Mouse (Mus musculus): ENCODE results near the gene Clptm1. TPM values are rescaled to one million over a fixed set of nuclear protein-coding genes. Genes with fewer than 3 reads are reported as not detected.
A peak's percentile ranks its signal among the peaks of the same experiment; 100 is the strongest.

Clptm1 gene
- polyA plus RNA-seq, 1 experiment: 95.7 TPM

- TF ChIP-seq MAX (IDR thresholded peaks at IDR 0.05) (peak; percentile 12), MYOD1 (IDR thresholded peaks at IDR 0.05; ENCODE audit: control insufficient read depth, insufficient read length, low read depth) (no peak), CEBPB (IDR thresholded peaks at IDR 0.05; ENCODE audit: low read depth) (no peak), CTCF (IDR thresholded peaks at IDR 0.05; ENCODE audit: control insufficient read depth, insufficient read depth, insufficient read length) (no peak)
- Histone ChIP-seq H3ac (ENCODE audit: control insufficient read depth, insufficient read length, low read depth) (peak within 1 kb of the TSS; percentile 92), H3K36me3 (ENCODE audit: control insufficient read depth, insufficient read depth) (peaks cover 12% of the 10 kb centered on the region), H3K4me3 (ENCODE audit: insufficient read depth, poor library complexity, severe bottlenecking) (peak within 1 kb of the TSS; percentile 92), H3K27me3 (ENCODE audit: control insufficient read depth, insufficient read depth, insufficient read length) (no peaks in the 10 kb centered on the region), H3K79me3 (ENCODE audit: low read depth) (peaks cover 21% of the 10 kb centered on the region), H3K79me2 (ENCODE audit: control insufficient read depth, insufficient read depth) (peaks cover 36% of the 10 kb centered on the region)
Measured at GRCm38 (mm10) chr7:19603849-19604605, 60.8 kb downstream of the Clptm1 start, which contains the start of gene Clasrp. TSS of gene Clasrp (minus strand) at chr7:19604486.

- H3K4me3 ChIP-seq (ENCODE audit: insufficient read depth, poor library complexity, severe bottlenecking): no peak overlapping the region
- peak overlapping the region; percentile 22 for H3ac ChIP-seq (ENCODE audit: control insufficient read depth, insufficient read length, low read depth)
- peaks cover 21% of the 10 kb centered on the region for H3K79me3 ChIP-seq (ENCODE audit: low read depth)
- TF ChIP-seq CEBPB (IDR thresholded peaks at IDR 0.05; ENCODE audit: low read depth): no peak
- TF ChIP-seq FOSL1 (IDR thresholded peaks at IDR 0.05; ENCODE audit: insufficient read depth, low read length, poor library complexity, severe bottlenecking): no peak
- TF ChIP-seq CTCF (IDR thresholded peaks at IDR 0.05; ENCODE audit: control insufficient read depth, insufficient read depth, insufficient read length): no peak
- TF ChIP-seq MYOD1 (IDR thresholded peaks at IDR 0.05; ENCODE audit: control insufficient read depth, insufficient read length, low read depth): no peak
- no peak for TF ChIP-seq MYOG (IDR thresholded peaks at IDR 0.05; ENCODE audit: control insufficient read depth, extremely low read depth, insufficient read length)
- no peak for TF ChIP-seq USF1 (IDR thresholded peaks at IDR 0.05; ENCODE audit: low read depth)
- TF ChIP-seq MAX (IDR thresholded peaks at IDR 0.05): no peak
- H3K79me2 ChIP-seq (ENCODE audit: control insufficient read depth, insufficient read depth): peaks cover 41% of the 10 kb centered on the region
- H3K27me3 ChIP-seq (ENCODE audit: control insufficient read depth, insufficient read depth, insufficient read length): no peaks in the 10 kb centered on the region
- H3K36me3 ChIP-seq (ENCODE audit: control insufficient read depth, insufficient read depth): peaks cover 12% of the 10 kb centered on the region
Measured at GRCm38 (mm10) chr7:19603055-19603454, 61.8 kb downstream of the Clptm1 start.

GRCm38 (mm10) chr7:19600562-19600961 lies 64.3 kb downstream of the Clptm1 start:
- H3K79me3 ChIP-seq (ENCODE audit: low read depth): peaks cover 21% of the 10 kb centered on the region
- H3K36me3 ChIP-seq (ENCODE audit: control insufficient read depth, insufficient read depth): peaks cover 12% of the 10 kb centered on the region
- no peak overlapping the region for H3ac ChIP-seq (ENCODE audit: control insufficient read depth, insufficient read length, low read depth)
- H3K79me2 ChIP-seq (ENCODE audit: control insufficient read depth, insufficient read depth): peaks cover 55% of the 10 kb centered on the region
- TF ChIP-seq USF1 (IDR thresholded peaks at IDR 0.05; ENCODE audit: low read depth) (no peak), CTCF (IDR thresholded peaks at IDR 0.05; ENCODE audit: control insufficient read depth, insufficient read depth, insufficient read length) (no peak), MAX (IDR thresholded peaks at IDR 0.05) (no peak), FOSL1 (IDR thresholded peaks at IDR 0.05; ENCODE audit: insufficient read depth, low read length, poor library complexity, severe bottlenecking) (no peak), CEBPB (IDR thresholded peaks at IDR 0.05; ENCODE audit: low read depth) (no peak), MYOG (IDR thresholded peaks at IDR 0.05; ENCODE audit: control insufficient read depth, extremely low read depth, insufficient read length) (no peak), MYOD1 (IDR thresholded peaks at IDR 0.05; ENCODE audit: control insufficient read depth, insufficient read length, low read depth) (no peak)
- H3K4me3 ChIP-seq (ENCODE audit: insufficient read depth, poor library complexity, severe bottlenecking): no peak overlapping the region
- no peaks in the 10 kb centered on the region for H3K27me3 ChIP-seq (ENCODE audit: control insufficient read depth, insufficient read depth, insufficient read length)

GRCm38 (mm10) chr7:19593061-19593730 lies 71.6 kb downstream of the Clptm1 start:
- H3K36me3 ChIP-seq (ENCODE audit: control insufficient read depth, insufficient read depth): peaks cover 17% of the 10 kb centered on the region
- H3K79me2 ChIP-seq (ENCODE audit: control insufficient read depth, insufficient read depth): peaks cover 23% of the 10 kb centered on the region
- H3K79me3 ChIP-seq (ENCODE audit: low read depth): no peaks in the 10 kb centered on the region
- no peak overlapping the region for H3K4me3 ChIP-seq (ENCODE audit: insufficient read depth, poor library complexity, severe bottlenecking)
- TF ChIP-seq CTCF (IDR thresholded peaks at IDR 0.05; ENCODE audit: control insufficient read depth, insufficient read depth, insufficient read length) (no peak), MYOG (IDR thresholded peaks at IDR 0.05; ENCODE audit: control insufficient read depth, extremely low read depth, insufficient read length) (no peak), MYOD1 (IDR thresholded peaks at IDR 0.05; ENCODE audit: control insufficient read depth, insufficient read length, low read depth) (no peak), MAX (IDR thresholded peaks at IDR 0.05) (no peak)
- no peak overlapping the region for H3ac ChIP-seq (ENCODE audit: control insufficient read depth, insufficient read length, low read depth)
- H3K27me3 ChIP-seq (ENCODE audit: control insufficient read depth, insufficient read depth, insufficient read length): no peaks in the 10 kb centered on the region

GRCm38 (mm10) chr7:19589917-19590316 lies 74.9 kb downstream of the Clptm1 start:
- Histone ChIP-seq H3K36me3 (ENCODE audit: control insufficient read depth, insufficient read depth) (peaks cover 23% of the 10 kb centered on the region), H3K27me3 (ENCODE audit: control insufficient read depth, insufficient read depth, insufficient read length) (no peaks in the 10 kb centered on the region), H3K4me3 (ENCODE audit: insufficient read depth, poor library complexity, severe bottlenecking) (no peak overlapping the region), H3K79me2 (ENCODE audit: control insufficient read depth, insufficient read depth) (peaks cover under 1% of the 10 kb centered on the region), H3K79me3 (ENCODE audit: low read depth) (no peaks in the 10 kb centered on the region), H3ac (ENCODE audit: control insufficient read depth, insufficient read length, low read depth) (no peak overlapping the region)
- TF ChIP-seq CTCF (IDR thresholded peaks at IDR 0.05; ENCODE audit: control insufficient read depth, insufficient read depth, insufficient read length) (peak; percentile 67), USF1 (IDR thresholded peaks at IDR 0.05; ENCODE audit: low read depth) (no peak)

- Histone ChIP-seq H3K27me3 (ENCODE audit: control insufficient read depth, insufficient read depth, insufficient read length) (no peaks in the 10 kb centered on the region), H3ac (ENCODE audit: control insufficient read depth, insufficient read length, low read depth) (no peak overlapping the region), H3K79me3 (ENCODE audit: low read depth) (no peaks in the 10 kb centered on the region), H3K36me3 (ENCODE audit: control insufficient read depth, insufficient read depth) (peaks cover 26% of the 10 kb centered on the region), H3K4me3 (ENCODE audit: insufficient read depth, poor library complexity, severe bottlenecking) (no peak overlapping the region), H3K79me2 (ENCODE audit: control insufficient read depth, insufficient read depth) (no peaks in the 10 kb centered on the region)
- TF ChIP-seq USF1 (IDR thresholded peaks at IDR 0.05; ENCODE audit: low read depth) (no peak), MYOG (IDR thresholded peaks at IDR 0.05; ENCODE audit: control insufficient read depth, extremely low read depth, insufficient read length) (no peak), FOSL1 (IDR thresholded peaks at IDR 0.05; ENCODE audit: insufficient read depth, low read length, poor library complexity, severe bottlenecking) (no peak), MAX (IDR thresholded peaks at IDR 0.05) (no peak), CTCF (IDR thresholded peaks at IDR 0.05; ENCODE audit: control insufficient read depth, insufficient read depth, insufficient read length) (no peak), CEBPB (IDR thresholded peaks at IDR 0.05; ENCODE audit: low read depth) (no peak), MYOD1 (IDR thresholded peaks at IDR 0.05; ENCODE audit: control insufficient read depth, insufficient read length, low read depth) (no peak)
Measured at GRCm38 (mm10) chr7:19589207-19589606, 75.6 kb downstream of the Clptm1 start.

All from C2C12 (cell line).